Mouse (Mus musculus): ENCODE measurements around the gene Prr30.
"Not testable (repeated sequence)": the region's sequence is repeated elsewhere in the genome, so short reads cannot be mapped to it uniquely, and the experiment has no call there.

GRCm38 (mm10) chr14:101244441-101244840 lies 44.3 kb upstream of the Prr30 start:
- not testable (repeated sequence) for TF ChIP-seq POLR2A (IDR thresholded peaks at IDR 0.05; ENCODE audit: insufficient read length, low read depth); TCF3 (IDR thresholded peaks at IDR 0.05; ENCODE audit: insufficient read length, low read depth); CEBPB (IDR thresholded peaks at IDR 0.05; ENCODE audit: insufficient read depth, poor library complexity, severe bottlenecking); POLR2AphosphoS2 (IDR thresholded peaks at IDR 0.05; ENCODE audit: insufficient read length, low read depth); E2F4 (IDR thresholded peaks at IDR 0.05; ENCODE audit: insufficient read depth); USF1 (IDR thresholded peaks at IDR 0.05; ENCODE audit: low read depth); TCF12 (IDR thresholded peaks at IDR 0.05; ENCODE audit: insufficient read depth, poor library complexity, severe bottlenecking); MAX (IDR thresholded peaks at IDR 0.05; ENCODE audit: low read depth); MYOD1 (IDR thresholded peaks at IDR 0.05; ENCODE audit: control insufficient read depth in 1 of 3, insufficient read length in 2 of 3, low read depth in 2 of 3)

All from myocyte (in vitro differentiated cells).